Mouse (Mus musculus) lung, postnatal 36 days (tissue): ENCODE results near the gene Pramel7.
"Not testable (repeated sequence)": the region's sequence is repeated elsewhere in the genome, so short reads cannot be mapped to it uniquely, and the experiment has no call there.

Source experiments
- DNase-seq: peaks from one replicate; pipeline ENCODE4 v3.0.0; 2022; ENCODE audit warnings: mixed read lengths

The Pramel7 gene

DNA sequence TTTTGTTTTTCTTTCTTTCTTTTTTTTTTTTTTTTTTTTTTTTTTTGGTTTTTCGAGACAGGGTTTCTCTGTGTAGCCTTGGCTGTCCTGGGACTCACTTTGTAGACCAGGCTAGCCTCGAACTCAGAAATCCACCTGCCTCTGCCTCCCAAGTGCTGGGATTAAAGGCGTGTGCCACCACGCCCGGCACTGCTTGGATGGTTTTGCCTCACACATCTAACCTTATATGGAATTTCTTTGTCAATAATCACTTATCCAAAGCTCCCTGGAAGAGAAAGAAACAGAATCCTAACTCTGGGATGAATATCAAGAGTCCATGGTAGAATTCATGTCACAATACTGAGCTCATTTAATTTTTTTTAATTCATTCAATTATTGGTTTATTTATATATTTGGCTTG is at the start of gene Pramel7:
Pramel7 (minus strand) TSS at position 101 of the 400 bp plus-strand sequence.
- DNase-seq = not testable (repeated sequence)

DNA sequence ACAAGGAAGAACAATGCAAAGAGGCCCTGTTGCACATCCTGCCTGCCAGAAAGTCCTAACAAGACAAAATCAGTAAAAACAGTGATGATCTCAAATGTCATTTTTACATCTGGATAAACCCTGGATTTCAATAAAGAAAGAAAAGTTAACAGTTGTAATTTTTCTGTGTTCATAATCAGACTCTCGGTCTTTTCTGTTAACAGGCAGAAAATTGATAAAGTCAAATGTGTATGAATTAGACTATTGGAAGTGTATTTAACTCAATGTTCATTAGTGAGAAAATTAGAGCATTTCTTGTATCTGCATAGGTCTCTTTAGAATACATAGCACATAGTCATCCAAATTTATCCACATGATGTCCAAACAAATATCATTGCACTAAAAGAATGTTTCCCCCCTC is 48.5 kb upstream of the Pramel7 start, which contains the start of gene Olfr1128:
Olfr1128 (minus strand) TSS at position 101 of the 400 bp plus-strand sequence.
- no peak for DNase-seq

DNA sequence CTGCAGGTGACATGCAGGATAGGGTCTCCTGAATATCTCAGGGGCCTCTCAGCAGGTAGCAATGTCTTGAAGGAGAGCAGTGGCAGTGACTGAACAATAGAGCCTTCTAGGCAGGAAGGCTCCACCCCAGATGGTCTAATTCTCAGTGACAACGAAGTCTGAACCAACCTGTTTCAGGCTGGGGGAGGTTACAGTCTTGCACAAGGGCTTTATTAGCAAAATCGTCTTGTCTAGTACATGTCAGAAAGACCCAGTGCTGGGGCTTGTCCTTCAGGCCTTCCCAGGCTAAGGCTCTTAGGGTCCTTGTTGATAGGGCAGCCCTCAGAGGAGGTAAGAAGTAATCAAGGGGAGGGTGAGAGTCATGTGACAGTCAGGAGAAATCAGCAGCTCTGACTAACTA is 37.9 kb upstream of the Pramel7 start:
- no peak for DNase-seq

DNA sequence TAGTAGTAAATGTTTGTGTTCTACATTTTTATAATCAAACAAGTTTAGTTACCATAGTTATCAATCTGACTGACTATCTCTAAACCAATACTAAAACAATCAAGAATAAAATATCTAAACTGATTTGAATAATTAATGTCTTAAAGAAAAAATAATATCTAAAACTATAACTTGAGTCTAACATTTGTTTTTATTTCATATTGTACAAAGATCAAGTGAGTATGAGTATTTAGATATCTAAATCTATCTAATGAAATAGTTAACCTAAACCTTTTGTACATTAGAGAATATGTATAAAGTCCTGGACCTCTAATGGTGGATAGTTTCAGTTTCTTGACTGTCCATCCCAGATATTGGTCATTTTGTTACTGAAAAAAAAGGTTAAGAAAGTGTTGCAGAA is 34.6 kb upstream of the Pramel7 start, which contains the start of gene Olfr153:
Olfr153 (plus strand) TSS at position 301 of the 400 bp plus-strand sequence.
- no peak for DNase-seq

DNA sequence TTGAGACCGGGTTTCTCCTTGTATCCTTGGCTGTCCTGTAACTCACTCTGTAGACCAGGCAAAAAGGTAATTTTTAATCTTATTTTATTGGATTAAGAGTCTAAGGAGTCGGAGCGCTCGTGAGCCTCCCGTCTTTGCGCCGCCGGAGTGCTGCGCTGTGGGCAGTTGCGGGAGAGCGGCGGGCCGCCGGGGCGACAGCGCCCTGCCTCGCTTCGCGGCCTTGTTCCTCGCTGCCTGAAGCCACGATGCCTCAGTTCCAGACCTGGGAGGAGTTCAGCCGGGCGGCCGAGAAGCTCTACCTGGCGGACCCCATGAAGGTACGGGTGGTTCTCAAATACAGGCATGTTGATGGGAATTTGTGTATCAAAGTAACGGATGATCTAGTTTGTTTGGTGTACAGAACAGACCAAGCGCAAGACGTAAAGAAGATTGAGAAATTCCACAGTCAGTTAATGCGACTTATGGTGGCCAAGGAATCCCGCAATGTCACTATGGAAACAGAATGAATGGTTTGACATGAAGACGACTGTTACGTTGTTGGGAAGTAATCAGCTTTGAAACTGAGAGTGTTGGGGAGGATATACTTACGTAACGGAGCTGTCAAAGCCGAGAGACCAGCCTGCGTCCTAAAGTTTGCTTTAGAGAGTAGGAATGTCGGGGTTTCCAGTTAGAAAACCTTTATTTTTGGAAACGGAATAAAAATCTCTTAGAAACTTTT is 29.2 kb upstream of the Pramel7 start:
- DNase-seq = not testable (repeated sequence)

DNA sequence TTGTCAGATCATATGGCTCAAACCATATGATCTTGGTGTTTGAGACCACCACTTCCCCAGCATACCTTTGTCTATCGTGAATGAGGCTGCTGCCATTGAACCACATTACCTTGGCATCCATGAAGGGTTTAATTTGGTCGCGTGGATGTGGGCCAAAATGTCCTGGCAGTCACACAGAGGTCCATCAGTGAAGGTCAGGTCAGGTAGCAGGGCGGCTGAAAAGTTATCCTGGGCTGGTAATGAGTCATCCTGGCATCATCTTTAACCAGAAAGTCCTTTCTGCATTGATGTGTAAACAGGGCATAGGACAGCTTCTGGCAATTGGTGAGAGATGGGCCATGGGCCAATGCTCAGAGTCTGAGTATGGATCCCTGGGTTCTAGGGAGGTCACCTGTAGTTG is 23.8 kb upstream of the Pramel7 start:
- DNase-seq = no peak

DNA sequence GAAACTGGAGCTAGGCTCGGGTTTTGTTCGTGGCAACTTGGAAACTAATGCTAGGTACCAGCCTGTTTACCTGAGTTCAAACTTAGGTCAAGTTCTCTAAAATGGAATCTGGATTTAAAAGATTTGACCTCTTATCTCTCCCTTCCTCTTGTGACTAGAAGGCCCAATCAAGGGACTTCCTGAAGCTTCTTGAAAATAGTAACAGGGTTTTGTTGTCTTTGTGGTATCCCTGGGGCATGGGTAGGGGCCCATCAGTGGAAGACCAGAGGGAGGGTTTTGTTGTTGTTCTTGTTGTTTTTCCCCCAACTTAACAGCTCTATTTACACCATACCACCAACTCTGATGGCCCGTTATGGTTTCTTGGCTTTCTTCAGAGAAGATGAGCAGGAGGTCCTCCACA is 19.7 kb upstream of the Pramel7 start:
- no peak for DNase-seq

DNA sequence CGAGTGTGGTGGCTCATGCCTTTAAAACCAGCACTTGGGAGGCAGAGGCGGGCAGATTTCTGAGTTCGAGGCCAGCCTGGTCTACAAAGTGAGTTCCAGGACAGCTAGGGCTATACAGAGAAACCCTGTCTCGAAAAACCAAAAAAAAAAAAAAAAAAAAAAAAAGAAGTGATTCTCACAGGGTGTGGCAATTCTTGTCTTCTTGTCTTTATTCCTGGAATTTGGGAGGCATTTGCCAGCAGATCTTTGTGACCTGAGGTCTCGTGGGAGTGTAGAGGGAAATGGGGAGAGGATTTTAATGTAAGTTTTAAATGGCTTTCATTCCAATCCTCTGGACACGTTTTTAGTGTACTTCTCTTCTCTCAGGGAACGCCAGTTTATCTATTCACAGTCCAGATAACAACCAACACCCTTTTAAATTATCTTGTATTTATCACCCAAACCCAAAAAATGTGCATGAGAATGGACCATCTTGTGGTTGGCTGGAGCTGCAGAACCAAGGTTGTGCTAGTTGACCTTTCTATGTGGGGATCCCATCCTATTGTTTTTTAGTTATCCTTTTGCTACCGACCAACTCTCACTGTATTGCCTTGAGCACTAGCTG is 18.7 kb upstream of the Pramel7 start:
- DNase-seq = no peak

DNA sequence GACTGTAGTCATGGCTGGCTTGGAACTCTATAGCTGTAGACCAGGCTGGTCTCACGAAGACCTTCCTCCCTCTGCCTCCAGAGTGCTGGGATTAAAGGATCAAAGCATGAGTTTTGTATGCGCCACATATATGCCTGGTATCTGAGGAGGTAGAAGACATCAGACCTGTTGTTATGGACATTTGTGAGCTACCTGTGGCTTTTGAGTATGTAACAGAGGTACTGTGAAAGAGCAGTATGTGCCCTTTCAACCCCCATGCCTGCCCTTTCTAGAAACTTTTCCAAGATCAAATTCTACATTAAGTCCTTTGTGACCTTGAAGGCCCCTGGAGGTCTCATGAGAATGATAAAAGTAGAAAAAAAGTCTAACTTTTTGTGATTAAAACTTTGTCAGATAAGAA is 18.2 kb upstream of the Pramel7 start:
- DNase-seq = no peak

DNA sequence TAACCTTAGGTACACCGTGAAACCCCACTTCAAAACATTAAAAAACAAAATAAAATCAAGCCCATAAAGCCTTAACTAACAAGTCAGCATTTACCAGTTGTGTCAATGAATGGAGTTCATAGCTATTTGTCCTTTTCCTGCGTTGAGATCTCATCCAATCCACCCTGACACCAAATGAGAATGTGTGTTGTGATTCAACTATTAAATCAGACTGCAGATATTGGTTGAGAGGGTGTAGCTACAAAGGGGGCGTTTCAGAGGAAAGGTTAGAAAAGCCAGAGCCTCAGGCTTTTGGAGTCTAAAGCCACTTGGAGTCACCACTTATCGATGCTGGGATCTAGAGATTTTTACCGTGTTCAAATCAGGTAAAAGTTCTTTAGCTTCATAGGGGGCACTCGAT is 9.4 kb upstream of the Pramel7 start, which contains the start of gene Pramel6:
Pramel6 (plus strand) TSS at position 301 of the 400 bp plus-strand sequence.
- DNase-seq = no peak

DNA sequence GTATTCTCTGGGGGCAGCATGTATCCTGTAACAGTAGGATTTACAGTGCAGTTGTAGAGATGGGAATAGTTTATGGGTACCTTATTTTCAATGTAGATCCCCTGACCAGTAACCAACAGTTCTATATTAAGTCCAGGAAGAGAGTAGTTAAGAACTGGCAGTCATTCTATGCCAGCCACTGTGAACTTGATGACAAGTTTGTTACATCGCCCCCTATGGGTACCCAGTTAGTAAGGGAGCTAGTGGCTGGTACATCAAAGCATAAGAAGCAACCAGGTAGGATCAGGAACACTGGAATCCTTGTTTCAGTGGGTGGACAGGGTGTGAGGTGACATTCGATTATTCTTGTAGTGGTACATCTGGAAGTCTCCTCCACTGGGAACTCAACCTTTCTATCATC is 14.6 kb downstream of the Pramel7 start:
- DNase-seq = no peak

DNA sequence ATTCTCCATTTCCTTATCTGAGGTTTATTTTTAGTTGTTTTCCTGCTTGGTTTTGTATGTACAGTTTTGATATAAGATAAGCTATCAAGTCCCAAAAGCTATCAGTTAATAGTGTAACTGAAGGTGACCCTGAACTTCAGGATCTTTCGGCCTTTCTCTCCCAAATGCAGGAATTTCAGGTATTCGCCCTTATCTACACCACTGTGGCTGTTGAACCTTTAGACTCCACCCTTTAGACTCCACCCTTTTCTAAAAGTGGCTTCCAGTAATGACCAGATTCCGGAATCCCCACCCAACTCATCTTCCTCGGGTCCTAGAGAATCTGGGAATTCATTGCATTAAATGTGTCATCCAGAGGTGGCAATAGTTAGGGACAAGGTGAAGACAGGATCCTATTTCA is 15.7 kb downstream of the Pramel7 start:
- DNase-seq = no peak

DNA sequence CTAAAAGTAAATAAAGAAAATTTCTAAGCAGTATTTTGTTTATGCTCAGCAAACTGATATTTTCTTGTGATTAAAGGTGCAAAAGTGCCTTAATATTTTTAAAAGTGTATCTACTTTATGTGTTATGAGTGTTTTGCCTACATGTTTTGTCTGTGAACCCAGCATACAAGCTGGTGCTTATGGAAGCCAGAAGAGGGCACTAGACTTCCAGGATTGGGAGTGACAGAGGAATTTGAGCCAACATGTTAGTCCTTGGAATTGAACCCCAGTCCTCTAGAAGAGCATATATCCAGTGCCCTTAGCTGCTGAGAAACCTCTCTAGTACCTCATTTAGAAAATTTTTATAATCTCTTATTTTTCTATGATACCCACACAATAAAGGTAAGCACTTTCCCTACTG is 16.7 kb downstream of the Pramel7 start:
- no peak for DNase-seq

DNA sequence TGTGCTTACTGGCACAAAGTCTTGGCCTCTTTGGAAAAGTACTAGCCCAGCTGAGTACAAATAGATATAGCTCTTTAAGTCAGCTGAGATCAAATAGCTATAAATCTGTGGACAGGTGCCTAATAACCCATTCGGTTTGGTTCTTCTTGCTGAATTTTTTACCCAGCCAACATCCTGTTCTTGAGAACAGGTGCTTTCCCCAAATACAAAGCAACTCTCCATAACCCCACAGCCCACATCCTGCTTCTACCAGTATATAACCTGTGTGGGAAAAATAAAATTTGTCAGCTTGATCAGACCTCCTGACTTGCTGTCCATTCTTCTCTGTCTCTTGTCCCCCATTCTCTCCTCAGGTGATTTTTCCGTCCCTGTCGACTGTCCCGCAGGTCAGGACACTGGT is 35.1 kb downstream of the Pramel7 start:
- no peak for DNase-seq

DNA sequence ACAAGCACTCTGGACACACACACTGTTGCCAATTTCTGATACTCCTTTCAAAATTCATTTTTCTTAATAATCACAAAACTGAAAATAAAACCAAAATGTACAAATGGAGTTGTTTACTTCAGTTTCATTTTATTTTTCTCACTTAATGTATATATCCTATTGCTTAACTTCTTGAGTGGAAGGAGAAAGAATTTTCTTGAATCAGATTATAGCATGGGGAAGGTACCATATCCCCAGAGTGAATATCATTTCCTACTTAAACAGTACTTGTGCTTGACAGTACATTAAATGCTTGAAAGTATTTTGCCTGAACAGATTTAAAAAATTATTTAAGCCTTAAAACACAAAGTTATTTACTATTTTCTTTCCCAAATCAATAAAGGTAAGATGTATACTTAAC is 43.2 kb downstream of the Pramel7 start, which contains the start of gene Olfr1126:
Olfr1126 (plus strand) TSS at position 301 of the 400 bp plus-strand sequence.
- no peak for DNase-seq
